Mouse (Mus musculus) pancreas, adult 10 weeks (tissue): ENCODE measurements around the gene Suds3. TPM values are rescaled to one million over a fixed set of nuclear protein-coding genes. Genes with fewer than 3 reads are reported as not detected.

ENCODE experiments used
- polyA plus RNA-seq: library from polyadenylated mRNA; stranded (reverse); fragments of 350-450 nt; fragmentation: Illumina TruSeq; extraction: RNeasy Lipid Tissue Mini Kit (QIAGEN cat#74804); gene quantifications from one replicate; pipeline ENCODE4 v1.2.3, GENCODE M21; 2015; ENCODE audit warnings: low read depth, low replicate concordance; ENCODE audit not compliant: insufficient read depth

Suds3 gene
- 15.0 TPM for polyA plus RNA-seq

GRCm38 (mm10) chr5:117115836-117116366 is at the start of gene Suds3:
TSS of gene Suds3 (minus strand) at chr5:117116113.

GRCm38 (mm10) chr5:117119777-117120488 is 4.0 kb upstream of the Suds3 start, which contains the start of gene Taok3:
TSS of gene Taok3 (plus strand) at chr5:117120129.

Other genes with a start within 250 kb of the Suds3 start
- gene Taok3, start 4.0 kb upstream of the Suds3 start, polyA plus RNA-seq: 3.6 TPM
- 59.3 TPM for gene Pebp1, start 171.5 kb upstream of the Suds3 start, polyA plus RNA-seq
- 6.3 TPM for gene Vsig10, start 203.0 kb upstream of the Suds3 start, polyA plus RNA-seq
- gene Wsb2, start 241.2 kb upstream of the Suds3 start, polyA plus RNA-seq: 22.8 TPM